Mouse (Mus musculus) CD8-positive naive resting alpha-beta T cell, adult 57 days (primary cell): ENCODE measurements around the gene Irf6. TPM values are rescaled to one million over a fixed set of nuclear protein-coding genes. Genes with fewer than 3 reads are reported as not detected.

Source experiments
- total RNA-seq: library from RNA; stranded (reverse); gene quantifications from one replicate; pipeline ENCODE4 v1.2.4, GENCODE M21; 2023

The Irf6 gene
- 9.8 TPM for total RNA-seq

DNA sequence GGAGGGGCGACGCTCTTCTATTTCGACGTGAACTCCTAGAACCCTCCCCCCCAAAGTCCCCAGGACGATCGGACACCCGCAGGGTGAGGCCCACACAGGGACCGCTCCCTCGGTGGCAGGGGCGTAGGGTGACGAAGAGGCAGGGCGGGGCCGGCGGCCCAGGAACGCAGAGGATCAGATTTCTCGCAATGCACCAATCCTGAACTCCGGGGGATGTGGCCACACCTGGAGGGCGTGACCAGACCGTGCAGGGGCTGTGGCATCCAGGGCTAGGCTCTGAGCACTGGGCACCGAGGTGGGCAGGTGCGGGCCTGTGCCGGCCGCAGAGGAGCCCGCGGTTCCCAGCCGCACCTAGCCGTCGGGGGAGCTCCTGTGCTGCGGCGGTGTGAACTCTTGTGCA, at the start of gene Irf6:
Gene Irf6 (plus strand): TSS at position 240 of the 400 bp plus-strand sequence.

GRCm38 (mm10) chr1:193129786-193130455, 23.0 kb upstream of the Irf6 start, which contains the start of gene Diexf:
Gene Diexf, minus strand, starts transcription at chr1:193130272.

GRCm38 (mm10) chr1:193167746-193168145, 14.8 kb downstream of the Irf6 start, which contains the start of gene A130010J15Rik:
Gene A130010J15Rik, plus strand, starts transcription at chr1:193168046.

GRCm38 (mm10) chr1:193201383-193201778, 48.5 kb downstream of the Irf6 start, which contains the start of gene Traf3ip3:
Gene Traf3ip3, minus strand, starts transcription at chr1:193201703.

GRCm38 (mm10) chr1:193207503-193207902, 54.6 kb downstream of the Irf6 start, which contains the start of gene Lamb3:
Gene Lamb3, plus strand, starts transcription at chr1:193207699.

Other genes starting within 250 kb of the Irf6 start
- gene Syt14, start 117.3 kb upstream of the Irf6 start, total RNA-seq, result 0.52 TPM
- gene Diexf, start 22.8 kb upstream of the Irf6 start, total RNA-seq, result 70.0 TPM
- gene A130010J15Rik, start 14.9 kb downstream of the Irf6 start, total RNA-seq, result 4.0 TPM
- gene Traf3ip3, start 48.6 kb downstream of the Irf6 start, total RNA-seq, result 488 TPM
- 20.6 TPM for gene Lamb3, start 54.6 kb downstream of the Irf6 start, total RNA-seq
- 58.7 TPM for gene Hsd11b1, start 111.0 kb downstream of the Irf6 start, total RNA-seq
- 1.7 TPM for gene G0s2, start 120.1 kb downstream of the Irf6 start, total RNA-seq
- gene Camk1g, start 217.2 kb downstream of the Irf6 start, total RNA-seq, result not detected